Mouse (Mus musculus) CD4-positive, CD25-positive, alpha-beta regulatory T cell, adult 4 months (primary cell): Measurements from ENCODE around the gene Tmem42. TPM values are rescaled to one million over a fixed set of nuclear protein-coding genes. Genes with fewer than 3 reads are reported as not detected.
A peak's percentile ranks its signal among the peaks of the same experiment; 100 is the strongest.

Source experiments
- ATAC-seq: one replicate; pipeline ENCODE4 v1.8.0; 2017
- polyA plus RNA-seq, 2 experiments: library from polyadenylated mRNA; unstranded; fragments of 100-300 nt; shearing (Covaris generic); gene quantifications; one replicate each; pipeline ENCODE4 v1.2.1; 2017

Gene Tmem42
- polyA plus RNA-seq = 10 to 100 TPM; 15.1 to 18.6 TPM

DNA sequence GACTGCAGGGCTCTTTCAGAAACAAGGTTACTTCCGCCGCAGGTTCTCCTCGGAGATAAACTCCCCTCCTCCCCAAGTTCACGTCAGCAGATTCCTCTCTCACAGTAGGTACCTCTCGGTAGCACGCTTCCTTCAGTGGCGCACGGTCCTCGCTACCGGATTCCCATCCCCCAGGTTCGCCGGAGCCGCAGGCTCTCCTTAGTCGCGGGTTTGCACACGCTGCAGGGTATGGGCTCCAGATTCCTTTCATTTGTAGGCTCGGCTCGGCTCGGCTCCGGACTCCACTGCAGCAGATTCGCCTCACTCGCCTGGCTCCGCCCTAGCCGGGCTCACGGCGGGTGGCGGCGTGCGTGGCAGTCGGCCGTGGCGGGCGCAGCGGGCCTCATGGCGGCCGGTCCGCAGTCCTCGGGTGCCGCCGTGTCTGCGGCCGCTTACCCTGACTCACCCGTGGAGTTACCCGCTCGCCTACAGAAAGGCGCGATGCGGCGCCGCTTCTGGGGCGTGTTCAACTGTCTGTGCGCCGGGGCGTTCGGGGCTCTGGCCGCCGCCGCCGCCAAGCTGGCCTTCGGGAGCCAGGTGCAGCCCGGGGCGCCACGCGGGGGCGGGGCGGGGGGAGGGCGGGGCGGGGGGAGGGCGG lies at the start of gene Tmem42:
Gene Tmem42 (plus strand): TSS at position 332 of the 637 bp plus-strand sequence.
- ATAC-seq = peak; percentile 88

DNA sequence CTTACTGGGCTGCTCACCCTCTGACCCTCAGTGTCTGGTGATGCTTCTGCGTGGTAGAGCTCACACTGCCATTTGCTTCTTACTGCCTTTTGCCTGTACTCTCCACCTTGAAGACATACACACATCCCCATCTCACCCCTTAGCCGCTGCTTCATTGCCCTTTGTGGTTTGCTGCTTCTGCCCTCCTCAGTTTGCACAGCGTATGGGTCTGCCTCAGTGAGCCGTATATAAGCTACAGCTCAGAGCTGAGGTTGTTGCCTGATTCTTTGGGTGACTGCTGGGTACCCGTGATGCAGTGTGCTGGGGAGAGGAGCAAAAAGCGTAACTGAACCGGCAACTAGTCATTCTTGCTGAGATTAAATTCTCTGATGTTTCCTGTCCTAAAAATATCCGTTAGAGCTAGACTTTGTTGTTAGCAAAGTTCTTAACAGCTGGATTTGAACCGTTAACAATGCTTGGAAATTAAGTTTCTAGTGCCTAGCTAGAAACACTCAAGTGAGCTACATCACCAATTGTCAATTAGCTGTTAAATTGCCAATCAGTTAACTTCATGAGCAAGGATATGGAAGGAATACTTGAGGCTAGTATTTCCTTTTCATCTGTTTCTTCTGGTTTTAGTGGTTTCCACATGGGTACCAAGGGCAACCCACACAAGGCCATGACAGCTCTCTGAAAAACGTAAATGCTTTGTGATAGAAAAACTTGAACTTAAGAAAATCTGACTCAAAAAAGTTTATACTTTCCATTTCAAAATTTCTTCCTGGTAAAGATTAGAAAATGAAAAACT lies 22.5 kb upstream of the Tmem42 start:
- ATAC-seq = peak; percentile 70

DNA sequence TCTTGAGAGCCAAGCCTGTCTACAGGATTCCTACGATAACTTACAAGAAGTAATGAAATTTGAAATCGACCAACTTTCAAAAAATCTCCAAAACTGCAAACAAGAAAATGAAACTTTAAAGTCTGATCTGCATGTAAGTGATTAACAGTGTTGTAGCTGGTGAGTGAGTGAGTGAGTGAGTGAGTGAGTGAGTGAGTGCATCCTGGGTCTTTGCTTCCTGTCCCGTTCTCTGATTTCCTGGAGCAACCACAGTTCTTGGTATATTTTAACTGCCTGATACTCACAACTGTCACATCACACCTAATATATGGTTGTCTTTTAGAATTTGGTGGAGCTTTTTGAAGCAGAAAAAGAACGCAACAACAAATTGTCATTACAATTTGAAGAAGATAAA lies 21.9 kb upstream of the Tmem42 start:
- ATAC-seq = peak; percentile 73

DNA sequence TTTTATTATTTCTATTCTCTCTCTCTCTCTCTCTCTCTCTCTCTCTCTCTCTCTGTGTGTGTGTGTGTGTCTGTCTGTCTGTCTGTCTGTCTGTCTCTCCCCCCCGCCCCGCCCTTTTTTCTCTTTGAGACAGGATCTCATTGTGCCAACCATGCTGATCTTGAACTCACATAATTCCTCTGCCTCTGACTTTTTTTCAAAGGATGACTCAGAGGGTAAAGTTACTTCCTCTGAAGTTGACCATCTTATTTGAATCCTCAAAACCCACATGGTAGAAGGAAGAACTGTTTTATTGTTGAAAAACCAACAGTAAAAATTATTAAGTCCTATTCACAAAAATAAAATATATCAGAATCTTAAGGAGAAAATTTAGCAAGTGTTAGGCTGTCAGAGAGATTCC lies 16.4 kb upstream of the Tmem42 start:
- ATAC-seq = no peak

DNA sequence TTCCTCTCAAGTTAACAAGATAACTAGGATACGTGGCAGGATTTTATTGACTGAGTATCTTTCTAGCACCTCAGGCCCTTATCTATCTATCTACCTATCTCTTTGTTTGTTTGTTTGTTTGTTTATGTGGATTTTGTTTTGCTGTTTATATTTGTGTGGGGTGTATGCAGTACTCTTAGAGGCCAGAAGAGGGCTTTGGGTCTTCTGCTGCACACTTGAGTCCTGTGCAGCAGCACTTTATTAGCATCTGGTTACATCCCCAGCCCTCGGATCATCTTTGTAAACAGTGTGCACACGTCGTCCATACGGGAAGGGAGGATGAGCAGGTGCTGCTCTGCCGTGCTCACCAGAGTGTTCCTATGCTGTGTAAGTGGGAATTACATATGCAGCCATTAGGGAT lies 15.1 kb upstream of the Tmem42 start:
- peak; percentile 41 for ATAC-seq

DNA sequence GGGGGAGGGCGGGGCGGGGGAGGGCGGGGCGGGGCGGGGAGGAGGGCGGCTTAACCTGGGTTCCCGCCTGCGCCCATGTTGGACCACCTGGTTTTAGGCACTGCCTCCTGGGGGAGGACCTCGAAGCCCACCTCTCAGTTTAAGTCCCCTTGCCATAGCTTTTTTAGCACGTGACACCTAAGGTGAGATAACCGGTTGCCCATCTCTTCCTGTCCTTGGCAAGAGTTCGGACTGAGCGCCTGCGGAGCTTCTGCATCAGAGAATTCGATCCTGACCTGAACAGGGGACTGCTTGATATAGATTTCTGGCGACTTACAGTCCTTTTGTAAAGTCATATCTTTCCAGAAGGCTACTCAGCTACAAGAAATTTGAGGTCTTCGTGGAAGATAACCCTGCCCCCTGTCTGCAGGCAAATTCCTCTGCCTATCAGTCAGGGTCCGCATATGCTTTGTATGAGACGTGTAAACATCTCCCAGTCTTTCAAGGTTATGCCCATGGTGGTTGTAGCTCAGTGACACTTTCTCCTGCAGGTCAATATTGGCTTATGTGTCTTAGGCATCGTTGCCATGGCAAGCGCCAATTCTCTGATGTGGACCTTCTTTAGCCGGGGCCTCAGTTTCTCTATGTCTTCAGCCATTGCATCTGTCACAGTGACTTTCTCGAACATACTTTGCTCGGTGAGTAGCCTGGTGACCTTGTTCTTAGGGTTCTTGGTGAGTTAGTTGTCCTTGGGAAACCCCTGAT lies 682 bp downstream of the Tmem42 start:
- no peak for ATAC-seq

DNA sequence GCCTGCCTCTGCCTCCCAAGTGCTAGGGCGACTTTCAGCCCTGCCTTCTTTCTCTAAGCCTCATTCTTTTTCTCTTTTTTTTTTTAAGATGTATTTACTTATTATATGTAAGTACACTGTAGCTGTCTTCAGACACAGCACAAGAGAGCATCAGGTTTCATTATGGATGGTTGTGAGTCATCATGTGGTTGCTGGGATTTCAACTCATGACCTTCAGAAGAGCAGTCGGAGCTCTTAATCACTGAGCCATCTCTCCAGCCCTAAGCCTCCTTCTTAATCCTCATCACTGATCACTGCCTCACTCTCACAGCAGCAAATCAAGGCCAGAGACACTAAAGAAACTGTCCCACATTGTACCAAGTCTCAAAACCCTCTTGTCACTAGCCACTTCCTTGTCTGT lies 3.1 kb downstream of the Tmem42 start:
- ATAC-seq = no peak

DNA sequence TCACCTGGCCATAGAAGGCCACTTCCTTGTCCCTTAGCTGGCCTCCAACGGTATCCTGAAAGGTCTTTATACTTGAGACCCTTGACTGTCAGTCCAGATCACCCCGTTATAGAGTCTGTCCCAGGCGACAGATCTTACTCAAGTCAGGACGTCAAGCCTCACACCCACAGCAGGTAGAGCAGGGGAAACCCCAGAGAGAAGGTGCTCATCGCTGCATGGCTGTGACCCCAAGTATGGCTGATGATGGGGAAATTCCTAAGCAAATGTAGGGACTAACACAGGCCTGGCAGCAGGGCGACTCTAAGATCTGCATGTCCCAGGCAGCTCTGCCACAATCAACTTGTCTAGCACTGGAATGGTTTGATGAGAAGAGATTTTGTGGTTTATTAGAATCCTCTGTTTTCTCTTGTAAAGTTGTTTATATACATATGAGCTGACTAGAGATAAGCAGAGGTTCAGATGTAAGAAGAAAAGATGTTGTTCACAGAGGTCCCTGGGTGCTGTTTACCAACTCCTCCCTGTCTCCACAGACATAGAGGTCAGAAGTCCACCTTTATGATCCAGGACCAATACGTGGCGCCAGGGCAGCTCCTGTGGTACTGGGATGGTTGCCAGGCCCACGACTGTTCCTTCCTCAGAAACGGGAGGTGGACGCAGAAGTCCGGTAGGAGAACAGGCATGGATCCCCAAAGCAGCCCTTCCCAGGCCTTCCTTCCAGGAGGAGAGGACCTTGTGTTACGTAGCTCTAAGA lies 10.5 kb downstream of the Tmem42 start:
- peak; percentile 81 for ATAC-seq

DNA sequence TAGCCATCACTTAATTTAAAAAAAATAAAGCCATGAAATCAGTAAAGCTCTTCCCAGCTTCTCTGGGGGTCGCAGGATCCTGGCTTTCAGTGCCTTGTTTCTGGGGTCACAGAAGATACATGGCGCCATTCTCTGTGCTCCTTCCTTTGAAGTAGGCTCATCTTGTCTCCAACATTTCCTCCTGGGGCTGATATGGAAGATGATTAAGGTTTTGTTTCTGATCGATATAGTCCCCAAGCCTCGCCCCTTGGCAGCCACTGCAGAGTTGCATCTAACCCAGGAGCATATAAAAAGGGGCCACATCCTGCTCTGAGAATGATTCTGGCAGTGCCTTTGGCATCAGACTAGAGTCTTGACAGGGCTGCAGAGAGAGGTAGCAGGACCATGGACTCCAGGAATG lies 13.3 kb downstream of the Tmem42 start, which contains the start of gene Tgm4:
Gene Tgm4 (plus strand): TSS at position 301 of the 400 bp plus-strand sequence.
- ATAC-seq = no peak

DNA sequence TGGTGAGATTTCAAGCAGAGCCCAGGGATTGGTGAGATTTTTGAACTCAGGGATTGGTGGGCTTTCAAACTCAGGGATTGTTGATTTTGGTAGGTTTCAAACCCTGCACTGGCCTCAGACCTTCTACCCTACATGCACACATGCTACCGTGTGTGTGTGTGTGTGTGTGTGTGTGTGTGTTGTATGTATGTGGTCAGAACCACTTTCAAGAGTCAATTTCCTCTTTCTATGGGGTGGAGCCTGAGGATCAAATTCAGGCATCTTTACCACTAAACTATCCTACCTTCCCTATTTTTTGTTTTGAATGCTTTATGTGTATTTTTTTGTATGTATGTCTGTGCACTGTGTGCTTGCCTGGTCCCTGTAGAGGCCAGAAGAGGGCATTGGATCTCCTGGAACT lies 26.5 kb downstream of the Tmem42 start:
- ATAC-seq = no peak

DNA sequence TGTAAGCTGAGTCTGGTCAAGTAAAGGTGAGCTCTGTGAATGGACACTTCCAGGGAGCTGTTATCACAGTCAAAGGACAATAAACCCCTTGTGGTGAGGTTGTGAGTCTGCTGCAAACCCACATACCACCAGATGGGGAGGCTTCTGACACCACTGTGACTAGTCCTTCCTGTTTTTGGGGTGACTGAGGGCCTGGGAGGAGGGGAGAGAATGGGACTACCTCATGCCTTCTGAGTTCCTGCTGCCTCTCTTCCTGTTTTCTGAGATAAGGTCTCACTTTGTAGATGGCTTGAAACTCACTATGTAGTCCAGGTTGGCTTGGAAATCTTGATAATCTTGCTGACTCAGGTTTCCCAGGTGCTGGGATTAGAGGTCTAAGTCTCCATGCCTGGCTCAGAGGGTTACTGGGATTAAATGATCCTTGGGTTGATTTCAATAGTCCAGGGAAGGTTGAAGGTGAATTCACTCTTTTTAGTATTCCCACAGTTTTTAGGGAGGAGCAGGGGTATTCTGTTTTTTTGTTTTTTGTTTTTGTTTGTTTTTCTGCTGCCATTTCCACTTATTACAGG lies 37.7 kb downstream of the Tmem42 start:
- peak; percentile 99 for ATAC-seq

DNA sequence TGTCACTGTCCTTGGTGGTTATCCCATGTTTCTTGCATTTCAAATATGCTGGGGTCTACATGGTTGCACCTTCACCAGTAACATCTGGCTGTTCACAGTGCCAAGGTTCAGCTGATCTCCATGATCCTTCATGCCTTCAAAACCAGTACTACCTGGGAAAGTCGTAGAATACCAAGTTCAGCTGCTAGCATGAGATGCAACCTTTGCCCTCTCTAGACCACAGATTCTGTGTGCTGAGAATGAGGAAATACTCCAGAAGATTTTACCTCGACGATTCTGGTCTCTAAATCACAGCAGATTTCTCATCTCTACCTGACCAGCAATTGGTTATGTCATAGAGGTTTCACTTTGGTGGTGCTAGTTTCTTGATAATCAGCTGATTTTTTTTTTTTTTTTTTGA lies 39.0 kb downstream of the Tmem42 start:
- ATAC-seq = no peak

Other genes with a start within 250 kb of the Tmem42 start
- gene Tcaim, start 215.8 kb upstream of the Tmem42 start, polyA plus RNA-seq = 10 to 100 TPM; 18.0 to 19.4 TPM
- 1 to 10 TPM; 1.4 to 3.1 TPM for gene Gm35549, start 177.3 kb upstream of the Tmem42 start, polyA plus RNA-seq
- gene Zfp445, start 155.3 kb upstream of the Tmem42 start, polyA plus RNA-seq = 10 to 100 TPM; 38.3 to 85.0 TPM
- 1 to 10 TPM; 2.8 to 4.9 TPM for gene Zkscan7, start 135.6 kb upstream of the Tmem42 start, polyA plus RNA-seq
- gene Zfp105, start 98.3 kb upstream of the Tmem42 start, polyA plus RNA-seq = not detected
- gene 1110059G10Rik, start 70.3 kb upstream of the Tmem42 start, polyA plus RNA-seq = 10 to 100 TPM; 25.4 to 31.7 TPM
- 1 to 10 TPM; 5.7 to 8.5 TPM for gene Kif15, start 70.3 kb upstream of the Tmem42 start, polyA plus RNA-seq
- gene Tgm4, start 13.4 kb downstream of the Tmem42 start, polyA plus RNA-seq = 1 to 10 TPM in 1 of 2 experiments, under 1 TPM in 1; 0.83 to 1.7 TPM
- gene Zdhhc3, start 91.9 kb downstream of the Tmem42 start, polyA plus RNA-seq = 10 to 100 TPM; 11.5 to 13.1 TPM
- gene Exosc7, start 91.9 kb downstream of the Tmem42 start, polyA plus RNA-seq = 100 to 1,000 TPM; 105 to 108 TPM
- not detected for gene Clec3b, start 129.6 kb downstream of the Tmem42 start, polyA plus RNA-seq
- gene Cdcp1, start 194.7 kb downstream of the Tmem42 start, polyA plus RNA-seq = 1 to 10 TPM; 3.1 to 4.6 TPM
- 1 to 10 TPM in 1 of 2 experiments, not detected in 1; 1.0 TPM for gene Tmem158, start 239.4 kb downstream of the Tmem42 start, polyA plus RNA-seq